Mouse (Mus musculus) lung, postnatal 0 days (tissue): ENCODE results near the gene Dntt.

Source experiments
- CTCF ChIP-seq: IDR thresholded peaks from 2 replicates; pipeline ENCODE4 v1.5.1; 2016; ENCODE audit warnings: antibody characterized with exemption, mild to moderate bottlenecking
- EP300 ChIP-seq: IDR thresholded peaks from 2 replicates; pipeline ENCODE4 v1.6.1; 2016; ENCODE audit warnings: antibody characterized with exemption, mild to moderate bottlenecking, control low read depth

DNA sequence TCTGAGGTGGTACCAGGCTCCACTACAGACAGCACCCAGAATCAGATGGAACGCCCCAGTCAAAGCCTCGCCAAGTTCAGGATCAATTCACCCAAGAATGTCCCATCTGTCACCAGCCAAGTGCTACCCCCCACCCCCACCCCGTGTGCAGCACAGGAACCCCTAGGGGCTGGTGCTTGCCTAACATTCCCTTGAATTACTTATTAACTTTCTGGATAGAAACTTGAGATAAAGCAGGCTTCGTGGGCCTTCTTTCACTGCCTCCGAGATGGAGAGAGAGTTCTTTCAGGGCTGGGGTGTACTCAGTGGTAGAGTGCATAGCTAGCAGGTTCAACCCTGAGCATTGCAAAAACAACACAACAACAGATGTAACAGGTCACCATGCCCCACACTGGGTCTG is 23.2 kb downstream of the Dntt start:
- TF ChIP-seq CTCF (no peak), EP300 (no peak)
